Mouse (Mus musculus) large intestine, adult 2 months (tissue): ENCODE measurements around the gene Axl. TPM values are rescaled to one million over a fixed set of nuclear protein-coding genes. Genes with fewer than 3 reads are reported as not detected.
"Not testable (repeated sequence)": the region's sequence is repeated elsewhere in the genome, so short reads cannot be mapped to it uniquely, and the experiment has no call there.

Experiments
- DNase-seq: peaks from one replicate; pipeline ENCODE4 v3.0.0-alpha.2; 2012; ENCODE audit warnings: low read depth, low spot score
- WGBS: fragments of 180-500 bp; shearing (Covaris S2); methylation state at CpG from one replicate; pipeline ENCODE4 v1.1.7; 2018; 5-methylcytosine and 5-hydroxymethylcytosine counted together
- polyA plus RNA-seq: library from polyadenylated mRNA; depleted of rRNA; stranded (reverse); fragments of >200 nt; gene quantifications from 2 replicates; pipeline ENCODE4 v1.2.3, GENCODE M21; 2012

Axl gene
- polyA plus RNA-seq, 1 experiment: 15.3 TPM

DNA sequence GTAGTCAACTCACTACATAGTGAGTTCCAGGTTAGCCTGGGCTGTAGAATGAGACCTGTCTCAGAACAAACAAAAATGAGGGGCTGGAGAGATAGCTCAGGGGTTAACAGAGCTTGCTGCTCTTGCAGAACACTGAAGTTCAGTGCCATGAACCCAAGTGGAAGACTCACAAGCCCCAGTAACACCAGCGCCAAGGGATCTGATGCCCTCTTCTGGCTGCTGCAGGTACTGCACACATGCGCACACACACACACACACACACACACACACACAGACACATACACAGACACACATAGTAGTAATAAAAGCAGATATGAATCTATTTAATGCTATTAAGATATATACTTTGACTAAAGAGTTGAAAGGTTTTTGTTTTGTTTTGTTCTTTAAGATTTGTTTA is 10.0 kb upstream of the Axl start:
- 92% methylated on average over 2 of the region's 2 CpGs for WGBS
- DNase-seq: no peak

DNA sequence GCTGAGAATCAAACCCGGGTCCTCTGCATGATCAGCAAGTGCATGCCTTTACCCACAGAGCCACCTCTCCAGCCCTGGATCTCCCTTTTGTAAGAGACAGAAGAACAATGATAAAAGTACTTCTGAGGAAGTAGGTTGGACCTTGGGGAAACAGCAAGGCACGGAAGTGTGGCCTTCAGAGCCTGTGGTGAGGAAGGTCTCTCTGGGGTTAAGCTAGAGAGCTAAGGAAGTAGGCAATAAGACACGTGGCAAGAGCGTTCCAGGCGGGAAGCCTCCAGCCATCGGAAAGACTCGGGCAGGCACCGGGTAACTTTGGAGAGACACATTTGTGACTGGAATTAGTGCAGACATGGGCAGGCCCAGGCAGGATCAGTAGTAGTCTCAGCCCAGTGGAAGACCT is 6.3 kb upstream of the Axl start:
- WGBS: 79% methylated on average over 8 of the region's 8 CpGs
- no peak for DNase-seq

DNA sequence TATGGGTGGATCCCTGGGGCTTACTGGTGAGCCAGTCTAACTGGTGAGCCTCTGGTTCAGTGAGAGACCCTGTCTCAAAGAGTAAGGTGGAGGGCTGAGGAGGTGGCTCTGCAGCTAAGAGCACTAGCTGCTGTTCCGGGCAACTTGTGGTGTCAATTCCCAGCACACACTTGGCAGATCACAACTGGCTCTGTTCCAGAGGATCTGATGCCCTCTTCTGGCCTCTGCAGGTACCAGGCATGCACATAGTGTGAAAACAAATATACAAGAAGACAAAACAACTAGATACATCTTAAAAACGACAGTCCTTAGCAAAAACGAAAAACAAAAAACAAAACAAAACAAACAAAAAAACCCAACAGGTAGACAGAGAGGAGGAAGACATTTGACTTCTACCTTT is 5.2 kb upstream of the Axl start:
- 66% methylated on average over 3 of the region's 3 CpGs for WGBS
- DNase-seq: no peak

DNA sequence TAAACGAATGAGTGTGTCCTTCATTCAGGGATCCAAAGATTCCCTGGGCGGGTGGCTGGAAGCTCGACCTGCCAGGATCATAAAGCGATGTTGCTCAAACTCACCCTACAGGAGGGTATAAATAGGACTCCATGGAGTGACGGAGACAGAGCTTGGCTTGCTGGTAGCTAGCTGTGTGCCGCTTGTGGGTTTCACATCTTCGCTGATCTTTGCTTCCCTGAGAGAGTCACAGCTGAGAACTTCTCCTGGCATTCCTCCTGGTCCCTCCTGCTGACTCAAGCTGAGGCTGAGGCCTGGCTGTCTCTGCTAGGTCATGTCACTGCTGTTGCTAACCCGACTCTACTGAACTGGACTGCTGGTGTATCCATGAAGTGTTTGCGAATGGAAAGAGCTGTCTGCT is 4.5 kb upstream of the Axl start:
- WGBS: 62% methylated on average over 9 of the region's 9 CpGs
- not testable (repeated sequence) for DNase-seq

DNA sequence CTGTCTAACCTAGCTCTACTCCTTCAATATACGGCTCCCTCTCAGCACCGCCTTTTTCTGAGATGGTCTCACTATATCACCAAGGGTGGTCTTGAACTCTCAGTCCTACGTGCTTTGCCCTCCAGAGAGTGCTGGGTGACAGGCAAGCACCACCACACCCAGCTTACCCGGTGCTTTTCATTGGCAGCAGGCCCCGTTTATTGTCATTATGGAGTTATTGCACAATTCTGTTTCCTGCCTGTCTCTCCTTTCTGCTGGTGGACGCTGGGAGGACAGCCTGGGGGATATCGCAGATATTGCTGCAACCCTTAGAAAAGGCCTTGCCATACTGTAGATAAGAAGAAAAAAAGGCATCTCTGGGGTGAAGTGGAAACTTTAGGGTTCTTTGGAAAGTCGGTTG is 2.1 kb upstream of the Axl start:
- no peak for DNase-seq
- WGBS: 27% methylated on average over 8 of the region's 8 CpGs

DNA sequence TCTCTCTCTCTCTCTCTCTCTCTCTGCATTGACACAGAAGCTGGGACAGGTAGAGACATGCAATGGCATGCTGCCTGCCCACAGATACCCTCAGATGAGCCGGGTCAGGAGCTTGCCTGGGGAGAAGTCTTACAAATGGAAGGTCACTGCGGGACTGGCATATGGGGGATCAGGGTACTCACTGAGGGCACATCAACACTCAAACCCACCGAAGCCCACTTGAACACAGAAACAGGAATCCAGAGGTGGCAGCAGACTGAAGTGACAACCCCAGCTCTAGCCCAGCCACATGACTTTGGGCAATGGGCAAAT is 580 bp upstream of the Axl start:
- no peak for DNase-seq
- 53% methylated on average over 3 of the region's 3 CpGs for WGBS

DNA sequence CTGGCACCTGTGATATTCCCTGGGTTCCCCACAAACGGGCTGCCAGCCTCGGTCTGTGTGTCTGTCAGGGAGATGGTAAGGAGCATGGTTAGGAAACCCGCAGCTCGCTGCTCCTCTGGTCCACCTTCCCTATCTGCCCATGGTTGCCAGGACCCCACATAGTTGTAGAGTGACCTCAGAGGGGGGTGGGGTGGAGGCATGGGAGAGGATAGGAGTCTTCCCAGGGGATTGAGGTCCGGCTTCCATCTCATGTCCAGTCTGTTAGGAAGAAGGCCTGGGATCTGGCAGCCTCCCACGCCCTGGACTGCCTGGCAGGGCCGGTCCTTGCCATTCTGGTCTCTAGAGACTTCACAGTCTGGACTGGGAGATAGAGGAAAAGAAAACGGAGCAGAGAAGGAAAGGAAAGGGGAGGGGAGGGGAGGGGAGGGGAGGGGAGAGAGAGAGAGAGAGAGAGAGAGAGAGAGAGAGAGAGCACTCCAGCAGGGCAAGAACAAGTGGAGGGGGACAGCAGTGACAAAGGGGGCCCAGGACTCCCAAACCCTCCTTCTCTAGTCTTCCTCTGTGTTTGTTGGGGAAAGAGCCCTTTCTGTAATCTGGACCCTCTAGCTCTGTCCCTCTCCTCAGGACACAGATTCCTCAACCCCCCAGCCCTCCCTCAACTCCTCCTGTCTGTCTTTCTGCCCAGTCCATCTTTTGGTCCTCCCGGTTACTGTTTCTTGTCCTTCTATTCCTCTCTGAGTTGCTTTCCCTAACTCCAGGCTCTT is 867 bp downstream of the Axl start:
- no peak for DNase-seq
- 50% methylated on average over 9 of the region's 9 CpGs for WGBS

DNA sequence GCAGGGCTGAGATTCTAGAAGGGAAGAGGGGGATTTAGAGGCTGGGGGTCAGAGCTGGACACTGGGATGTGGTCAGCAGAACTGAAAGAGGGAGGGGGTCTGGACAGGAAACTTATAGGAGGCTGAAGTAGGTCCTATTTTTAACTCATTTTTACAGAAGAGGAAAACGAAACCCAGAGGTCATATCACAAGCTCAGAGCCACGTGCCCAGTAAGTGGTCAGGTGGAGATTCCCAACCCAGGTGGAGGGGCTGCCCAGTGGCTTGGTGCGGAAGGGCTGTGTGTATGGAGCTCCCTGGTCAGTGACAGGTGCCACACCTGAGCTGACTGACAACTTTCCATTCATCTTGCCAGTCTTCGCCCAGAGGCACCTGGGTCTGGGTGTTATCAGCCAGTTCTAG is 1.5 kb downstream of the Axl start:
- no peak for DNase-seq
- 66% methylated on average over 4 of the region's 4 CpGs for WGBS

DNA sequence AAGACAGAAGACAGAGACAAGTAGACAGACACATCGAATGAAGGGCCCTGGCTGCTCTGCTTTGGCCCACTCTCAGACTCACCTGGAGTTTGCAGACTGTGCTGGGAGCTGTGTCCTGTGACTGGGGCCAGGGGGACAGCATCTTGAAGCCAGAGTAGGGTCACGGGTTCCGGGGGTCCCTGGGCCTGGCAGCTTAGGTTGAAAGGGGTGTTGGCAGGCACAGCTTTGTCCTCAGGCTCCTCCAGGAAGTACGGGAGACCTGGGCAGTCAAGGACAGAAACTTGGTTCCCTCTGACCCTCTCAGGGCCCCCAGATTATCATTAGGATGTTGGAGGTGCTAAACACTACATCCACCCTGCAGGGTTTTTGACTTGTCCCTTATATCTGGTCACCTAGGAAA is 2.8 kb downstream of the Axl start:
- WGBS: 70% methylated on average over 4 of the region's 4 CpGs
- DNase-seq: no peak

DNA sequence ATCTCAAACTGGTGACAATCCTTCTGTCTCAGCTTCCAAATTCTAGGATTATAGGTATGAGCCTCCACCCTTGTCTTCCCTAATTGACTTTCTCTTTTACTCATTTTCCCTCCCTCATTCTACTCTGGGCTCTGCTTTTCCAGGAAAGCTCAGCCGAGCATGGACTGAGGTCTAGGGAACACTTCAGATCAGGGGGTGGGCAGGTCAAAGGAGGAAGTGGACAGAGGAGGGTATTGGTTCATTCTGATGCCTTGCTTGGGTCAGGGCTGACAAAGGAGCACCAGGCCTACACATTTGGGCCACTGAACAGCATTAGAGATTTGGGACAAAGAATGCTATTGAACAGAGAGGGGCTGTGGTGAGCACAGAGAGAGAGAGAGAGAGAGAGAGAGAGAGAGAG is 3.7 kb downstream of the Axl start:
- no peak for DNase-seq
- WGBS: 49% methylated on average over 1 of the region's 1 CpGs

DNA sequence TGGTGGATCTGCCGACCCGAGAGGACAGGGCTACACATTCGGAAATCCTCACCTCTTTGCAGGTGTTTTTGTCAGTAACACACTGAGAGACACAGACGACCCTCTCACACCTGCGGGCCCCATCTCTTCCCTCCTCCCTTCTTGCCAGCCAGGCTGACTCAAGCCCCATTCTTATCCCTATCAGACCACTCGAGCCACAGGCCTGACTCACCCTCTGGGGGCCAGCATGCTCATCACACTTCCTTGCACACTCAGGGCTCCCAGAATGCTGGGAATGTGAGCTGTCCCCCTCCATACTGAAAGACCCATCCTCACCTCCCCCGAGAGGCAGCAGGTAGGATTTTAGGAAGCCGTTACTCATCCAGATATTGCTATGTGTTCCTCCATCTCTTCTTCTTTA is 4.8 kb downstream of the Axl start:
- DNase-seq: no peak
- WGBS: 64% methylated on average over 8 of the region's 8 CpGs

DNA sequence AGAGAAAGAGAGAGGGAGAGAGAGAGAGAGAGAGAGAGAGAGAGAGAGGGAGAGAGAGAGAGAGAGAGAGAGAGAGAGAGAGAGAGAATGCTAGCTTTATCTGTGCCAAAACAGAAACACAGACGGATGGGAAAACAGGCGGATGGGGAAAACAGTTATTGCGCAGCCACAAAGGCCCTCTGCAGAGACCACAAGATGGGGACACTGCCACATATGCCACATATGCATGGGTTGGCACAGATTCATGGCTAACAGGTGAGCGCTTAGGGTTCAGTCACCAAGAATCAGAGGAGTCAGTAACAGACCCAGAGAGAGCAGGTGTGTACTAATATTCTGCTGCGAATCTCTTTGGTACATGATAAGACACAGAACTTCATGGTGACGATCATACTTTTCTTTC is 5.8 kb downstream of the Axl start:
- DNase-seq: no peak
- 62% methylated on average over 6 of the region's 6 CpGs for WGBS

DNA sequence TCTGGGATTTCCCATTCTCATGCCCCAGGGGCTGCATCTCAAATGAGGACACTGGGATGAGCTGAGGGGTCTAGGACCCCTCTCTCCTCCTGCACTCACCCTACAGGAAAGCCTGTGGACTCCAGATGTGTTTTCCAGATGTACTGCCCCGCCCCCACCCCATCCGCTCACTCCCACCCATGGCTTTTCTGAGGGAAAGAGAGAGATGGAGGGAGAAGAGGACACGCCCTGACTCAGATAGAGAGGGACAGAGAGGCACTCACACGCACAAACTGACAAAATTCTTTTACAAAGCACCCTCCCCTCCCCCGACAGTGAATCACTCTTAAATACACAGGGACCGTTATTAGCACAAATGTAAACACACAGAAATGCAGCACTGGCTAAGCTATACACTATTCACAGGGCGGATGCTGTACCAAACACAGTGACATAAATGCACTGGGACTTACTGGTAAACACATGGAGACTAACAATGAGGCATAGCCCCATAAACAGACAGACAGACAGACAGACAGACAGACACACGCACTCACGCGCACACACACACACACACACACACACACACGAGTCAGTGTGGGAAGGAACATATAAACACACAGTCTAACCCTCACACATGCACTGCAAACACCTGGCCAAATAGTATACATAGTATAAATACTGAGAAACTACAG is 6.4 kb downstream of the Axl start:
- WGBS: 23% methylated on average over 11 of the region's 11 CpGs
- no peak for DNase-seq

DNA sequence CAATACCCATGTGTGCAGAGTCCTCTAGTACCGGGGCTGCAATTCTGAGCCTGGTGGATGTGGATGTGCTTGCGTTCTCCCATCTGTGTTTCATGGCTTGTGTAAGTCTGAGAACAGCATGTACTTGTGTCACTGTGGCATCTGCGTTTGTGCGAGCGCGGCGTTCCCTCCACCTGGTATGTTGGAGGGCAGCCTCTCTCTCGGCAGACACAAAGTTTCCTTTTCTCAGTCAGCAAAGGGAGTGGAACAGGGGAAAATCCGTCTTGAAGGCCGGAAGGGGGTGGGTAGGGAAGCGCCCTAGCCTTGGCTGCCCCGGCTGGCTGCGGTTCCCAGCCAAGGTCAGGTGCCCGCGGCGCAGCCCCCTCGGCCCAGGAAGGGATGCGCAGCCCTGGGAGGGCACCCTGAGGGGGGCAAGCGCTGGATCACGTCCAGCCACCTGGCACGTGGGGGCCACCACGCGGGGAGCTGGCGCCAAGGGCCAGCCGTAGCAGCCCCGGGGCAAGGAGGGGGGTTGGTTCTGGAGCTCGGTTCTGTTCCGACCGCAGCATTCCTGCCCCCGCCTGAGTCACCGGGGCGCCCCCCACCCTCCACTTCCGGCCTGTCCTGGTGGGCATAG is 7.1 kb downstream of the Axl start:
- WGBS: 9% methylated on average over 32 of the region's 33 CpGs
- DNase-seq: no peak

DNA sequence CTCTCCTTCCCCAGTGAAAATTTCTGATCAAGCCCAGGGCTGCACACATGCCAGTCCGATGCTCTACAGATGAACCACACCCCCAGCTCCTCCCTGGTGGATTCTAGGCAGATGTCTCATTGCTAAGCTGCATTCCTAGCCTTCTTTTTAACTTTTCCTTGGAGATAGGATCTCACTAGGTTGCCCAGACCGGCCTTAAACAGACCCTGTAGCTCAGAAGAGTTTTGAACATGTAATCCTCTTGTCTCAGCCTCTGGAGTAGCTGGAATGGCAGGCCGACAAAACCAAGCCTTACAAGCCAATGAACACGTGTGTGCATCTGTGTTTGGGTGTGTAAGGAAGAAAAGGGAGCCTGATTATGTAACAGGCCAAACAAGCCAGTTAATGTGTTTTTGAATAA is 7.8 kb downstream of the Axl start:
- no peak for DNase-seq
- WGBS: 37% methylated on average over 4 of the region's 4 CpGs

DNA sequence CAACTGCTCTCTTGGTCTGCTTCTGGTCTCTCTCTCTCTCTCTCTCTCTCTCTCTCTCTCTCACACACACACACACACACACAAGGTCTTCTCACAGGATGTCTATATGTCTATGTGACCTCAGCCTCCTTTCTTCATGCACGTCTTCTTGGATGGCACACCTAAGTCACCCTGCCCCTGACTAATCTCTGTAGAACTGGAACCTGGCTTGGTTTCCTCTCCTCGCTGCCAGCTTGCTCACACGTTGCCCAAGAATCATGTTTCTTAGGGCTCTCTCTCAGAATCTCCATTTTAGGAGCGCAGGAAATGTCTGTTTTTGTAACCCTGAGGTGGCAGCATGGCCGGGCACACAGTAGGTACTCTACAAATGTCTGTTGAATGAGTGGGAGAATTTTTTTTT is 8.5 kb downstream of the Axl start:
- no peak for DNase-seq
- 91% methylated on average over 5 of the region's 5 CpGs for WGBS

DNA sequence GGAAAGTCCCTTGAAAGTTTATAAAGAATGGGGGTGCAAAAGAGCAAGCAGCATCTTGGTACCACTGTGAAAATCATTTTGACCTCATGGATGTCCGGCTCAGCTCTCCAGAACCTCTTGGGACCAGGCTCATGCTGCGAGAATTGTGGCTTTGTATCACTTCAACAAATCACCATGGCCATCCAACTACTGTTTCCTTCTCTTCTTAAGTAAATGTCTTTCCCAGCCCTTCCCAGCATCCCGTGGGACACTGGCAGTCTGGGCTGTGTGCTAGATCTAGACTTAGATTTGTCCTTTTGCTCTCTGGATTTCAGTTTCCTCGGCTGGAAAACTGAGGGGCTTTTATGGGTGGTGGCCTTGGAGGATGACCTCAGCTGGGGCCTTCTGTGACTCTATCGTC is 20.3 kb downstream of the Axl start:
- DNase-seq: no peak
- WGBS: 84% methylated on average over 5 of the region's 5 CpGs

DNA sequence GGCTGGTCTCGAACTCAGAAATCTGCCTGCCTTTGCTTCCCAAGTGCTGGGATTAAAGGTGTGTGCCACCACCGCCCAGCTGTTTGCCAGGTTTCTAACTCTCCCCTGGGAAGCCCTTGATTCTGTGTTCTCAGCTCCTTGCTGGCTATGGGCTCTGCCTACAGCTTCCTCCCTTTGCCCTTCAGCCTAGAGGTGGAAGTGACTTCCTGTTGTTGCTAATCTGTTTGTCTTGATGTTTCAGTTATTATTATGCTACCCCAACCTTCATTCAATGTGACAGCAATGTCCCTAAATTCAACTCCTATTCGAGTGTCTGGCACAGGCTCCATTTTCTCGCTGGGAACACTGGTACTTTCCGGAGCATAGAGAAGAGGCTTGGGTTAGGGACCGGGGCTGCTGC is 22.4 kb downstream of the Axl start:
- DNase-seq: no peak
- WGBS: 81% methylated on average over 6 of the region's 6 CpGs

DNA sequence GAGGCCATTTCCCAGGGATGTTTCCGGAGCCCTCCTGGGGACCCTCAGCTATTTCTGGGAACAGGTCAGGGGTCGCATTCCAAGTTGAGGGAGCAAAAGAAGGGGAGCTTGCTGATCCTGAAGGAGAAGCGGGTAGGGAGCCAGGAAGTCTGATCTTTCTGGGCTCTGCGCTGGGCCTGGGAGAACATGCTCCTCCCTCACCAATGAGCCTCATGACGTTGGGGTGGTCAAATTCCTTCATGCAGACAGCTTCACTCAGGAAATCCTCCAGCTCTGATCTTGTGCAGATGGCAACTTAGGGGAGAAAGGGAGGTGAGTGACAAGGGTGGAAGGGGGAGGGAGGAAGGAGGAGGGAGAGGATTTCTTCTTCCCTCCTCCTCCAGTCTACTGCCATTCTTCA is 24.3 kb downstream of the Axl start:
- 77% methylated on average over 5 of the region's 5 CpGs for WGBS
- no peak for DNase-seq

DNA sequence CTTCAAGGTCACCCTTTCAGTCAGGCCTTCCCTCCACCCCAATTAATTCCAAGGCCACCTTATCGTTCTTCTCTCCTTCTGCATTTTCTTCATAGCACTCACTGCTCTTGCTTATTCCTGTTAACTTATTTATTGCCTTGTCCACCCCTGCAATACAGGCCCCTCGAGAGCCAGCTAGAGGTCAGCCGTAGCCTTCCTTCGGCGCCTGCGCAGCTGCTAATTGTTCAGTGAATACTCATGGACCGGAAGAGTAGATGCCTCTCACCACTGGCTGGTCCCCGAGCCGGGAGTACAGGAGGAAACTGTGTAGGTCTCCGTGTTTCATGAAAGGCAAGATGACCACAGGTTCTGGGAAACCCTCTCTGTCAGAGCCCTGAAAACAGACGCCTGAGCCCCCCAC is 24.8 kb downstream of the Axl start:
- 61% methylated on average over 11 of the region's 11 CpGs for WGBS
- no peak for DNase-seq

DNA sequence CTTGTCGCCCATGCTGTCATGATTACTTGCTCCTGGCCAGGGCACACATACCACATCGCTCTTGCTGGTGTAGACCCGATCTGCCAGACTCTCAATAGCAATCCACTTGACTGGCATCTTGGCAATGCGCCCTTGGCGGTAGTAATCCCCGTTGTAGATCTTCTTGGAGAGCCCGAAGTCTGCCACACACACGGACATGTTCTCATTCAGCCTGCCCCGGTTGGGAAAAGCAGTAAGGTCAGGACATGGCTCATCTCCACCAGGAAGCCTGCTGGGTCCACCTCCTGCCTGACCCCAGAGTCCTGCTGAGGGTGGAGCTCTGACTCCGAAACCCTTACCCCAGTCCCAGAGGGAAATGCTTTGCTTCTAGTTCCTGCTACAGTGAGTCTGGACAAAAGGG is 27.2 kb downstream of the Axl start:
- 63% methylated on average over 10 of the region's 10 CpGs for WGBS
- DNase-seq: no peak
